Mouse (Mus musculus) CH12.LX (cell line): Measurements from ENCODE around the gene Ube2t. TPM values are rescaled to one million over a fixed set of nuclear protein-coding genes. Genes with fewer than 3 reads are reported as not detected.

Experiments
- DNase-seq: peaks from one replicate; pipeline ENCODE4 v3.0.0-alpha.2; 2013; ENCODE audit errors: extremely low read depth
- H3K27ac ChIP-seq: 2 replicates; pipeline ENCODE4 v1.5.1; 2012; ENCODE audit warnings: low read depth, mild to moderate bottlenecking, control low read depth, moderate library complexity; ENCODE audit not compliant: insufficient read depth
- H3K27me3 ChIP-seq: replicated peaks from 2 replicates; pipeline ENCODE3; 2012; ENCODE audit warnings: inconsistent platforms
- H3K36me3 ChIP-seq, 2 experiments: replicated peaks in 1 of 2; 2 replicates each; pipeline versions ENCODE3 to v1.6.1; 2012; ENCODE audit warnings: inconsistent platforms in 1 of 2, low read length in 1 of 2, mild to moderate bottlenecking in 1 of 2, mixed read lengths in 1 of 2, moderate library complexity in 1 of 2; ENCODE audit not compliant: control insufficient read depth in 1 of 2, insufficient read depth in 1 of 2
- H3K4me1 ChIP-seq, 2 experiments: 2 replicates each; pipeline ENCODE4 v1.6.1; 2012; ENCODE audit warnings: inconsistent platforms in 1 of 2, moderate library complexity in 1 of 2; ENCODE audit not compliant: insufficient read depth in 2 of 2, control insufficient read depth in 1 of 2
- H3K4me2 ChIP-seq: 2 replicates; pipeline ENCODE4 v1.6.1; 2012; ENCODE audit warnings: low read depth, mild to moderate bottlenecking, control low read depth; ENCODE audit not compliant: poor library complexity, insufficient read depth, severe bottlenecking
- H3K4me3 ChIP-seq, 3 experiments: fragments of 150-350 bp in 1 of 3; sonication (generic) in 1 of 3; replicated peaks in 1 of 3; 2 replicates each; pipeline versions ENCODE3 to v1.5.1; 2011 to 2012; ENCODE audit warnings: low read depth in 2 of 3, low read length in 2 of 3, mild to moderate bottlenecking in 2 of 3, moderate library complexity in 2 of 3, control low read depth in 1 of 3, improper control_type of control experiment in 1 of 3, inconsistent platforms in 1 of 3, mixed read lengths in 1 of 3; ENCODE audit not compliant: poor library complexity in 1 of 3
- H3K79me2 ChIP-seq: replicated peaks from 2 replicates; pipeline ENCODE4 v1.6.1; 2012; ENCODE audit warnings: mild to moderate bottlenecking, moderate library complexity; ENCODE audit not compliant: control insufficient read depth, poor library complexity, insufficient read depth, severe bottlenecking; ENCODE audit errors: extremely low read depth
- H3K9ac ChIP-seq: 2 replicates; pipeline ENCODE4 v1.6.1; 2012; ENCODE audit warnings: low read depth, mild to moderate bottlenecking, control low read depth, moderate library complexity; ENCODE audit not compliant: insufficient read depth
- H3K9me3 ChIP-seq: replicated peaks from 2 replicates; pipeline ENCODE3; 2012; ENCODE audit warnings: low read length, inconsistent platforms, mixed read lengths
- CHD1 ChIP-seq: IDR thresholded peaks from 2 replicates; pipeline ENCODE4 v1.6.1; 2012; ENCODE audit warnings: low read depth, low read length, improper control_type of control experiment, inconsistent platforms
- CHD2 ChIP-seq: IDR thresholded peaks from 2 replicates; pipeline ENCODE4 v1.6.1; 2011; ENCODE audit warnings: low read length, improper control_type of control experiment
- CTCF ChIP-seq, 2 experiments: IDR thresholded peaks in 1 of 2; conservative IDR thresholded peaks in 1 of 2; 2 replicates each; pipeline ENCODE4 v1.5.1; 2011 to 2012; ENCODE audit warnings: low read depth in 2 of 2, low read length in 2 of 2, improper control_type of control experiment in 1 of 2, inconsistent platforms in 1 of 2, mild to moderate bottlenecking in 1 of 2, moderate library complexity in 1 of 2
- E2F4 ChIP-seq: IDR thresholded peaks from 2 replicates; pipeline ENCODE4 v1.6.1; 2011; ENCODE audit warnings: low read depth, low read length, improper control_type of control experiment; ENCODE audit not compliant: insufficient replicate concordance
- ELF1 ChIP-seq: IDR thresholded peaks from 2 replicates; pipeline ENCODE4 v1.6.1; 2014; ENCODE audit warnings: low read depth, mild to moderate bottlenecking, inconsistent platforms, low read length, improper control_type of control experiment
- ETS1 ChIP-seq: conservative IDR thresholded peaks from 2 replicates; pipeline ENCODE4 v1.6.1; 2012; ENCODE audit warnings: low read depth, mild to moderate bottlenecking, inconsistent platforms, low read length, improper control_type of control experiment, moderate library complexity
- GABPA ChIP-seq: IDR thresholded peaks from 2 replicates; pipeline ENCODE4 v1.6.1; 2012; ENCODE audit warnings: low read depth, low read length, improper control_type of control experiment, inconsistent platforms; ENCODE audit not compliant: insufficient replicate concordance
- HCFC1 ChIP-seq: IDR thresholded peaks from 2 replicates; pipeline ENCODE4 v1.6.1; 2012; ENCODE audit warnings: low read depth, mild to moderate bottlenecking, inconsistent platforms, low read length, improper control_type of control experiment
- IRF4 ChIP-seq: IDR thresholded peaks from 2 replicates; pipeline ENCODE4 v1.6.1; 2014; ENCODE audit warnings: low read depth, mild to moderate bottlenecking, inconsistent platforms, low read length, improper control_type of control experiment
- JUND ChIP-seq: conservative IDR thresholded peaks from 2 replicates; pipeline ENCODE4 v1.6.1; 2011; ENCODE audit warnings: low read depth, low read length, improper control_type of control experiment
- KAT2A ChIP-seq: IDR thresholded peaks from 2 replicates; pipeline ENCODE4 v1.6.1; 2012; ENCODE audit warnings: low read length, improper control_type of control experiment, inconsistent platforms; ENCODE audit not compliant: insufficient replicate concordance
- MAX ChIP-seq: IDR thresholded peaks from 2 replicates; pipeline ENCODE4 v1.6.1; 2011; ENCODE audit warnings: low read length, improper control_type of control experiment
- MXI1 ChIP-seq: IDR thresholded peaks from 2 replicates; pipeline ENCODE4 v1.6.1; 2011; ENCODE audit warnings: mild to moderate bottlenecking, low read depth, low read length, improper control_type of control experiment
- MYC ChIP-seq: IDR thresholded peaks from 2 replicates; pipeline ENCODE4 v1.6.1; 2011; ENCODE audit warnings: low read depth, mild to moderate bottlenecking, improper control_type of control experiment, low read length
- NELFE ChIP-seq: IDR thresholded peaks from 2 replicates; pipeline ENCODE4 v1.6.1; 2011; ENCODE audit warnings: low read depth, low read length, improper control_type of control experiment
- PAX5 ChIP-seq: IDR thresholded peaks from 2 replicates; pipeline ENCODE4 v1.6.1; 2012; ENCODE audit warnings: low read length, inconsistent platforms, mixed read lengths
- POLR2AphosphoS2 ChIP-seq: IDR thresholded peaks from 2 replicates; pipeline ENCODE4 v1.6.1; 2011; ENCODE audit warnings: low read depth, low read length, improper control_type of control experiment
- RCOR1 ChIP-seq: conservative IDR thresholded peaks from 2 replicates; pipeline ENCODE4 v1.6.1; 2012; ENCODE audit warnings: low read depth, mild to moderate bottlenecking, inconsistent platforms, low read length, improper control_type of control experiment
- SIN3A ChIP-seq: IDR thresholded peaks from 2 replicates; pipeline ENCODE4 v1.6.1; 2012; ENCODE audit warnings: low read length, improper control_type of control experiment, inconsistent platforms
- SMC3 ChIP-seq: IDR thresholded peaks from 2 replicates; pipeline ENCODE4 v1.6.1; 2011; ENCODE audit warnings: low read depth, low read length, improper control_type of control experiment
- TBP ChIP-seq: conservative IDR thresholded peaks from 2 replicates; pipeline ENCODE4 v1.6.1; 2011; ENCODE audit warnings: low read depth, low read length, improper control_type of control experiment
- UBTF ChIP-seq: IDR thresholded peaks from 2 replicates; pipeline ENCODE4 v1.6.1; 2012; ENCODE audit warnings: low read depth, mild to moderate bottlenecking, inconsistent platforms, low read length, improper control_type of control experiment, moderate library complexity
- USF1 ChIP-seq: IDR thresholded peaks from 2 replicates; pipeline ENCODE4 v1.6.1; 2014; ENCODE audit warnings: low read depth, mild to moderate bottlenecking, inconsistent platforms, low read length, improper control_type of control experiment
- USF2 ChIP-seq: conservative IDR thresholded peaks from 2 replicates; pipeline ENCODE4 v1.6.1; 2011; ENCODE audit warnings: low read depth, low read length, improper control_type of control experiment
- ZC3H11A ChIP-seq: IDR thresholded peaks from 2 replicates; pipeline ENCODE4 v1.6.1; 2012; ENCODE audit warnings: low read depth, mild to moderate bottlenecking, inconsistent platforms, low read length, improper control_type of control experiment
- ZMIZ1 ChIP-seq: IDR thresholded peaks from 2 replicates; pipeline ENCODE4 v1.6.1; 2012; ENCODE audit warnings: low read depth, mild to moderate bottlenecking, inconsistent platforms, low read length, improper control_type of control experiment
- ZNF384 ChIP-seq: IDR thresholded peaks from 2 replicates; pipeline ENCODE4 v1.6.1; 2012; ENCODE audit warnings: low read depth, low read length, improper control_type of control experiment, inconsistent platforms
- dilution Hi-C: fragments of 300-500 bp; cut with MboI; formaldehyde crosslinking; loops from 2 replicates; pipeline ENCODE4 v1.14.3; 2020; ENCODE audit warnings: low sequenced_read_pairs; ENCODE audit not compliant: extremely low pct_unique_long_range_greater_than_20kb, extremely low pct_ligation_motif_present
- in situ Hi-C: fragments of 300-500 bp; cut with MboI; formaldehyde crosslinking; loops from 3 replicates; pipeline ENCODE4 v1.14.3; 2019; ENCODE audit warnings: low sequenced_read_pairs, low pct_ligation_motif_present, low pct_unique_long_range_greater_than_20kb, mixed read lengths
- polyA plus RNA-seq: library from polyadenylated mRNA; unstranded; fragments of >175 nt; gene quantifications from 2 replicates; pipeline ENCODE4 v1.2.1, GENCODE M21; 2012; ENCODE audit warnings: low read depth; ENCODE audit not compliant: insufficient read length
- total RNA-seq, 2 experiments: library from RNA; depleted of rRNA; stranded (reverse); fragments of 300-350 nt in 1 of 2; fragments of >200 nt in 1 of 2; gene quantifications; 2 replicates each; pipeline ENCODE4 v1.2.3; 2012 to 2014

Gene Ube2t
- total and polyA plus RNA-seq, 3 experiments, result 19.2 to 40.2 (median 28.8) TPM

DNA sequence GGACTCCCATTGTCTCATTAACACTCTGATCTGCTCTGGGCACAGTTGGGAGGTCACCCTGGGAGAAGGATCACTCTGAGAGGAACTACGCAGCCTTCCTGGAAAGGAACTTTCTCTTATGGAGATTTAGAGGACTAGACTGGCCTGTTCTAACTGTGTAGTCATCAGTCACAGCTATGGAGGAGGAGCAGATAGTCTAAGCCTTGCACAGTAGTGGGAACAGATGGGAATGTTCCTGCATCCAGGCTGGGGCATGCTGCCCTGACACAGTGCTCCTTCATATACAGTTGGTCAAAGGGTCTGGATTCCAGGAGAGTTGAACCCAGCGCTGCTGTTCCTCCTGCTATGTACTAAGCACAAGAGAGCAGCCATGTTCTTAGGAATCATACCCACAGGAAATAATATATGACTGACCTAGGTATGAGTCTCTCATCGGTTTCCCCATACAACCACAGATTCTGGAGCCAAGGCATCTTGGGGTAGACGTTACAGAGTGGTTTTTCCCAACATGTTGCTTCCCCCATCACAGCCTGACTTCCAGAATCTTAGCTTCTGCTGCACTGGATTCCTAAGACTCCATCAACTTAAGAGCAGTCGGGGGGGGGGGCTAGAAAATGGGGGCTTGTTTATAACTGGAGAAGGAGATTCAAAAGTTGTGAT is 58.0 kb downstream of the Ube2t start:
- H3K9me3 ChIP-seq, result peaks cover 4% of the 10 kb centered on the region
- H3K27ac ChIP-seq, result no peak overlapping the region
- in situ Hi-C loops, result no loop called here
- peaks cover 3 to 6% of the 10 kb centered on the region in 2 experiments; a peak in 2 of 4 replicates for H3K4me1 ChIP-seq
- no peak overlapping the region for H3K9ac ChIP-seq
- H3K79me2 ChIP-seq, result no peaks in the 10 kb centered on the region
- no peak for TF ChIP-seq UBTF
- no peak for TF ChIP-seq PAX5
- no peak for TF ChIP-seq USF1
- no peak for TF ChIP-seq KAT2A
- TF ChIP-seq RCOR1, result no peak
- no peak for TF ChIP-seq ELF1
- TF ChIP-seq GABPA, result no peak
- TF ChIP-seq USF2, result no peak
- no peak for TF ChIP-seq CHD1
- TF ChIP-seq HCFC1, result no peak
- no peak for TF ChIP-seq POLR2AphosphoS2
- TF ChIP-seq IRF4, result no peak
- TF ChIP-seq MXI1, result no peak
- TF ChIP-seq TBP, result no peak
- no peaks in the 10 kb centered on the region for H3K36me3 ChIP-seq
- dilution Hi-C loops, result no loop called here
- peaks cover 51% of the 10 kb centered on the region for H3K27me3 ChIP-seq
- no peak overlapping the region for H3K4me2 ChIP-seq
- H3K4me3 ChIP-seq, result no peak overlapping the region
- DNase-seq, result no peak

DNA sequence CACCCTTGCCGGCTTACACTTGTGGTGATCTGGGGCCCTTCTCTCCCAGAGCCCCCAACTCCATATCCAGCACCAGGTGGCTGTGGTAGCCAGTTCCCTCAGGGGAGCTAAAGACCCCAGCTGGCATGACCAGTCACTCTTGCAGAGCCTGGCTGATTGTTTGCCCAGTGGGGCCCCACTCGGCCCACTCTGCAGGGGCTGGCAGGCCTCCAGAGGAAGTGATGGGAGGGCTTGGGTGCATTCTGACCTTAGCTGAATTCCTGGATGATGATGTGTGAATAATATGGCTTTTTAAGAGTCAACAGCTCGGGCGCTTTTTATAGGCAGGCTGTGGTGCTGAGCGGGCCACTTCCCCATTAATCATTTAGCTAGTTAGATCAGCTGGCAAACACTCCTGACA is 58.6 kb downstream of the Ube2t start:
- Histone ChIP-seq H3K79me2 (no peaks in the 10 kb centered on the region), H3K27me3 (peaks cover 57% of the 10 kb centered on the region), H3K27ac (no peak overlapping the region), H3K36me3 (no peaks in the 10 kb centered on the region), H3K9me3 (peaks cover 4% of the 10 kb centered on the region), H3K4me1 (peaks cover 3 to 6% of the 10 kb centered on the region in 2 experiments; a peak in 2 of 4 replicates), H3K4me2 (no peak overlapping the region), H3K9ac (no peak overlapping the region)
- in situ Hi-C loops, result no loop called here
- dilution Hi-C loops, result no loop called here
- DNase-seq, result no peak
- TF ChIP-seq JUND (no peak), MYC (no peak), E2F4 (no peak), CTCF (conservative IDR thresholded peaks at IDR 0.05 in 1 of 2, IDR thresholded peaks at IDR 0.05 in 1 of 2; ENCODE audit: low read depth in 2 of 2, low read length in 2 of 2) (no peak), IRF4 (no peak), GABPA (no peak), ZMIZ1 (no peak), USF1 (no peak), ETS1 (no peak), ZNF384 (no peak), SIN3A (no peak), NELFE (no peak), CHD1 (no peak), KAT2A (no peak), CHD2 (no peak), SMC3 (no peak), ZC3H11A (no peak), RCOR1 (no peak), USF2 (no peak), MAX (no peak)
- TF ChIP-seq, all 38 proteins: peak for 0
- no peak overlapping the region for H3K4me3 ChIP-seq
